Mouse (Mus musculus): ENCODE results near the gene Imp4.
A peak's percentile ranks its signal among the peaks of the same experiment; 100 is the strongest.

Imp4 gene

GRCm38 (mm10) chr1:34462766-34463165, 23.1 kb downstream of the Imp4 start:
- DNase-seq (ENCODE audit: low spot score): peak; percentile 27

- no peak for DNase-seq (ENCODE audit: low spot score)
Observed at GRCm38 (mm10) chr1:34464310-34464817, 24.7 kb downstream of the Imp4 start.

GRCm38 (mm10) chr1:34465445-34465844, 25.8 kb downstream of the Imp4 start:
- no peak for DNase-seq (ENCODE audit: low spot score)

GRCm38 (mm10) chr1:34468051-34468450, 28.4 kb downstream of the Imp4 start:
- no peak for DNase-seq (ENCODE audit: low spot score)

- no peak for DNase-seq (ENCODE audit: low spot score)
Observed at GRCm38 (mm10) chr1:34468500-34468899, 28.8 kb downstream of the Imp4 start.

DNA sequence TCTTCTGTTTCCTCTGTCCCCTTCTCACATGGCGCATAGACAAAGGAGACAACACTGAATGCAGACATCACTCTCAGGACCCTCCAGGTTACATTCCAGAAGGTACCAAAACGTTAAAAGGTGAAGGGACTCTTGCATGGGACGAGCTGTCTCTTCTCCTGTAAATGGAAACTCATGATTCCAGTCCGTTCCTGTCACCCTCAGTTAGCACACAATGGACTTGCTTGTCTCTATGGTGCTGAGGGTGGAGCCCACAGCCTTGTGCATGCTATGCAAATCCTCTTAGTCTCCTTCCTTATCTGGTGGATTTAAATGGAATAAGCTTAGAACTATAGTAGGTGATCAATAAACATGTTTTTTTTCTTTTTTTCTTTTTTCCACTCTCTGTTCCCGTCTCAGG, 30.1 kb downstream of the Imp4 start:
- no peak for DNase-seq (ENCODE audit: low spot score)

DNA sequence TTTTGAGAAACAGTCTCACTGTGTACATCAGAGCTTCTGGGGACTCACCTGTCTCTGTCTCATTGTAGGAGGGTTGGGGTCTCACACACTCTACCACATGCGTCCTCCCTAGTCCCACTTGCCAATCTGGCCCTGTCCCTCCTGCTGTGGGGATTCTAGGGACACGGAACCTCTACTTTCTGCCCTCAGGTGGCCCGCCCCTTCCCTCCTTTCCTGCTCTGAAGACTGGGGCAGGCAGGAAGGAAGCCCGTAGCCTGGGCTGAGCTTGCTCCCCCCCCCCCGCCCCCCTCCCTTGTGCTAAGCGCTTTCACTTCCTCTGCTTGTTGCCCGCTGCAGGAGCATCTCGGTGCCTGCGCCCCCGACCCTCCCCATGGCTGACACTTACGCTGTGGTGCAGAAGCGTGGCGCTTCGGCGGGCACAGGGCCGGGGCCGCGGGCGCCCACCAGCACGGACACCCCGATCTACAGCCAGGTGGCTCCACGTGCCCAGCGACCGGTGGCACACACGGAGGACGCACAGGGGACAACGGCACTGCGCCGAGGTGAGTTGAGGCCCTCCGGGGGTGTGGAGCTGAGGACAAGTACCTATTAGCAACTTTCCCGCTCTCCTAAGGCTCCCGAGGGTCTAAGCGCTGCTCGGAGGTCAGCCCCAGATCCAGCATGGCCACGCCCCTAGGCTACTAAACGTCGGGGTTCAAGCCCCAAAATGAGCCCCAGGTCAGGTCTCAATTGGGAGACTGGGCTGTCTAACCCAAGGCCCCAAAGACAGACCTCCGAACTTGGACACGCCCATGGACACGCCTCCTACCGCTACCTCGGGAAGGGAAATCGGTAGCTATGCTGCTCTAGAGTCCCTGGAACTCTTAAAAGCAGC, 33.0 kb downstream of the Imp4 start:
- peak; percentile 42 for DNase-seq (ENCODE audit: low spot score)

GRCm38 (mm10) chr1:34478891-34479655, 39.4 kb downstream of the Imp4 start:
- no peak for DNase-seq (ENCODE audit: low spot score)

GRCm38 (mm10) chr1:34480801-34481200, 41.1 kb downstream of the Imp4 start:
- DNase-seq (ENCODE audit: low spot score): no peak

DNA sequence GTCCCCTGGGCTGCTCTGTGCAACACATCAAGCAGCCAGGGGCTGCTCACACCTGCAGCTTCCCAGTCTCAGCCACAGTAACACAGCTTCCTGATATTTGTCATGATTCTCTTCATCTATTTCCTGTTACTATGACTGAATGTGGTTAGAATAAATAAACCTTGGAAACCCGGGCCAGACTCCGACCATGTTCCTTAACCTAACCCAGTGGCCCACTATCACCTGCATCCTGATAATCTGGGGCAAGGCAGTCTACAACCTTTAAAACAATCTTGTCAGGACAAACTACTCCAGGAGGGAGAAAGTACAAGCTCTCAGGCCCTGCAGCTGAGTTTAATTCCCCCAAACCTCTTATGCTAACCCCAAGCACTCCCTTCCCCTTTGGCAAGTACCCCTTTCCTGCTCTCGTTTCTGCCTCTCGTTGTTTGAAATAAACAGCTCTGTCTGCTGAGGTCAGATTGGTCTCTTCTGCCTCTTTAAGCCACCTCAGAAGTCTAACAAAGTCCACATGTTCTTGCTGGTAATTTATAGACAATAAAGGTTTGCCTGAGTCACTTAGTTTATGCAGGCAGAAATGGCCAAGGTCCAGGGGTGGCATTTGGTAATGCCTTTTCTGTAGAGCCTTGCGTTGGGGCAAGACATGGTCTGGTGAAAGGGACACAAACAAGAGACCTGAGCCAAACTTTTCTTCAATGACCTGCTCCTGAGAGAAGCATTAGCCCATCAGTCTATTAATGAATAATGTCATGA, 42.4 kb downstream of the Imp4 start:
- DNase-seq (ENCODE audit: low spot score): no peak

DNA sequence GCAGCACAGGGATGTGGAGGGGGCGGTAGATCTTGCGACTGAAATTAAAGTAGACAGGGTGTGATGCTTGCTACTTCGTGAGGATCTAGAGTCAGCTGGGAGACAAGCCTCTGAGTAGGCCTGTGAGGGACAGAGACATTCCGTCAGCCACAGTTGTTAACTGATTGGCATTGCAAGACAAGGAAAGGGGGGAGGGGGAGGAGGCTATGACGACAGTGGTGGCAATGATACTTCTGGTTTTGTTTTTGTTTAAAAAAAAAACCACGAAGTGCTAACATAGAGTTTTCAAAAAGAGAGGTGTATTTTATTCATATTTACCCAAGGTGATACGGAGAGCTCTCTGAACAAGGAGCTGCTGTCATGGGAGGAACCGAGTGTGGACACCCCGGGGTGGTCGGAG, 44.8 kb downstream of the Imp4 start:
- DNase-seq (ENCODE audit: low spot score): no peak

GRCm38 (mm10) chr1:34485461-34486188, 46.0 kb downstream of the Imp4 start:
- peak; percentile 46 for DNase-seq (ENCODE audit: low spot score)

- no peak for DNase-seq (ENCODE audit: low spot score)
Observed at GRCm38 (mm10) chr1:34487383-34487782, 47.7 kb downstream of the Imp4 start.

DNA sequence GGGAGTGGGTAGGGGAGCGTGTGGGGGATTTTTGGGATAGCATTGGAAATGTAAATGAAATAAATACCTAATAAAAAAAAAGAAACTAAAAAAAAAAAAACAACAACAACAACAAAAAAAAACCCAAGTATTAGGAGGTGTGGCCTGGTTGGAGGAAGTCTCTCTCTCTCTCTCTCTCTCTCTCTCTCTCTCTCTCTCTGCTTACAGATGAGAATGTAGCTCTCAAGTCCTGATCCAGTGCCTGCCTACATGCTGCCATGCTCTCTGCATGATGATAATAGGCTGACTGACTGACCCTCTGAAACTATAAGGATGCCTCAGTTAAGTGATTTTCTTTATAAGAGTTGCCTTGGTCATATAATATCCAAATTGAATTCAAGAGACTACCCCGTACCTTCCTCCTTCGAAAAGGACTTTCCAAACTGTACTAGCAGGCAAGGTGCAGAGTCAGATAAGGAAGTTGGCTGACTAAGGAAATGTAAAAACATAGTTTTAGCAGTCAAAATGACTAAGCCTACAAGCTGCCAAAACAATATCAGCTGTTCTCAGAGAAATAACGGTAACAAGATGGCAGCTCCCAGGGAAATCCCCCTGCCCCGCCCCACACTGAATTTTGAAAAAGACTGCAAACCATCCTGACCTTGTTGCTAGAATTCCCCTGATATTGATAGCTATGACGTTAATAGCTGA, 50.3 kb downstream of the Imp4 start:
- no peak for DNase-seq (ENCODE audit: low spot score)

- no peak for DNase-seq (ENCODE audit: low spot score)
Observed at GRCm38 (mm10) chr1:34491480-34491879, 51.8 kb downstream of the Imp4 start.
